Mouse (Mus musculus) E14TG2a.4 (cell line): ENCODE measurements at regions not wholly inside any gene's neighbourhood (a gene's known extent, or its start where the extent isn't known, plus 50 kb on each side); places are given as distances from the start of the nearest gene placed in this dataset.

ENCODE experiments used
- CTCF ChIP-seq: conservative IDR thresholded peaks from 2 replicates; pipeline ENCODE4 v1.5.1; 2014; ENCODE audit warnings: low read length
- NANOG ChIP-seq: IDR thresholded peaks from 2 replicates; pipeline ENCODE4 v1.6.1; 2014; ENCODE audit warnings: borderline replicate concordance, low read length, mixed read lengths

- TF ChIP-seq CTCF (no peak), NANOG (no peak)
These were observed 86.3 kb upstream of the Rab11fip2 start for GRCm38 (mm10) chr19:60029720-60030119.
